Comparison of ENCODE assay signal across 8 mouse cellular contexts in genomic region chr7:16816078-16816474, GRCm38 (mm10). TPM values are rescaled to one million over a fixed set of nuclear protein-coding genes. Genes with fewer than 3 reads are reported as not detected.
DNase-seq lines count a peak whose midpoint lies in the region; ATAC-seq and TF ChIP-seq lines count a peak whose summit lies in the region.

No protein-coding gene starts in this region.

- peak overlapping the region; percentile 100 for H3K9ac ChIP-seq in heart, embryonic 15.5 days

- peak; percentile 84 for ATAC-seq in heart, embryonic 15.5 days (replicated peaks; ENCODE audit: insufficient number of reproducible peaks, insufficient read depth, low FRiP score, low read depth)

- no peaks in the 10 kb centered on the region for H3K9me3 ChIP-seq in forebrain, embryonic 10.5 days
- no peaks in the 10 kb centered on the region for H3K9me3 ChIP-seq in heart, embryonic 15.5 days (replicated peaks)

- peak overlapping the region; percentile 98 for H3K4me3 ChIP-seq in forebrain, embryonic 10.5 days
- peak overlapping the region; percentile 97 for H3K4me3 ChIP-seq in heart, embryonic 15.5 days
- H3K4me3 ChIP-seq in olfactory bulb, adult 2 months (ENCODE audit: insufficient read depth, low read depth, low read length) = peak overlapping the region; percentile 76
- peak overlapping the region; percentile 97 for H3K4me3 ChIP-seq in thymus, adult 2 months (ENCODE audit: control insufficient read depth, insufficient read depth, low read length)

- under 1% methylated on average over 40 of the region's 55 CpGs for WGBS in forebrain, embryonic 10.5 days
- under 1% methylated on average over 51 of the region's 55 CpGs for WGBS in heart, embryonic 15.5 days
- WGBS in olfactory bulb, adult 2 months = under 1% methylated on average over 53 of the region's 55 CpGs
- WGBS in thymus, adult 2 months = under 1% methylated on average over 51 of the region's 55 CpGs

- H3K36me3 ChIP-seq in forebrain, embryonic 10.5 days (replicated peaks) = peaks cover 39% of the 10 kb centered on the region
- H3K36me3 ChIP-seq in heart, embryonic 15.5 days = peaks cover 8% of the 10 kb centered on the region
- H3K36me3 ChIP-seq in thymus, adult 2 months (ENCODE audit: control insufficient read depth, insufficient read depth, low read length) = peaks cover 3% of the 10 kb centered on the region; the same call in 1 of the 2 replicates

- peak overlapping the region; percentile 89 for H3K4me2 ChIP-seq in heart, embryonic 15.5 days

- peak overlapping the region; percentile 100 for H3K27ac ChIP-seq in forebrain, embryonic 10.5 days
- H3K27ac ChIP-seq in heart, embryonic 15.5 days = peak overlapping the region; percentile 96
- H3K27ac ChIP-seq in olfactory bulb, adult 2 months (ENCODE audit: insufficient read depth, low read depth, low read length) = peak overlapping the region; percentile 88
- H3K27ac ChIP-seq in thymus, adult 2 months (ENCODE audit: control insufficient read depth, insufficient read depth, low read length) = 0 out of 2 replicates have a peak overlapping the region, but pooled peaks have one; percentile 20

- peak; percentile 97 for TF ChIP-seq POLR2A in olfactory bulb, adult 2 months (IDR thresholded peaks at IDR 0.05; ENCODE audit: insufficient read depth, low read depth, low read length)
- TF ChIP-seq POLR2A in thymus, adult 2 months (IDR thresholded peaks at IDR 0.05; ENCODE audit: control insufficient read depth, extremely low read depth, insufficient read depth, low read length, poor library complexity) = peak; percentile 87

- TF ChIP-seq CTCF in olfactory bulb, adult 2 months (IDR thresholded peaks at IDR 0.05; ENCODE audit: insufficient read depth, low read depth, low read length) = no peak
- TF ChIP-seq CTCF in thymus, adult 2 months (IDR thresholded peaks at IDR 0.05; ENCODE audit: borderline replicate concordance, control insufficient read depth, extremely low read depth, insufficient read depth, low read length, poor library complexity) = 0 out of 2 replicates have a peak, but pooled peaks have one; percentile 56

- peak; percentile 76 for DNase-seq in ES-CJ7 (ENCODE audit: low read depth, low spot score)
- DNase-seq in c-Kit-positive CD71-negative TER-119-negative erythroid progenitor cells, embryonic 14.5 days (ENCODE audit: low read depth) = peak; percentile 59
- peak; percentile 68 for DNase-seq in forebrain, embryonic 10.5 days (ENCODE audit: extremely low spot score, low spot score)
- DNase-seq in kidney, postnatal 25 days = peak; percentile 79 to 92
- DNase-seq in lung, adult 18-20 months = peak; percentile 73 to 74
- DNase-seq in thymus, adult 2 months = peak; percentile 85

- H3K27me3 ChIP-seq in forebrain, embryonic 10.5 days (ENCODE audit: poor library complexity, severe bottlenecking) = peaks cover 32% of the 10 kb centered on the region
- H3K27me3 ChIP-seq in heart, embryonic 15.5 days = peaks cover 6% of the 10 kb centered on the region; the same call in 1 of the 2 replicates
- H3K27me3 ChIP-seq in thymus, adult 2 months (ENCODE audit: control insufficient read depth, insufficient read depth, low read length) = no peaks in the 10 kb centered on the region

- H3K4me1 ChIP-seq in forebrain, embryonic 10.5 days = peaks cover 74% of the 10 kb centered on the region
- peaks cover 60% of the 10 kb centered on the region for H3K4me1 ChIP-seq in heart, embryonic 15.5 days (replicated peaks)
- peaks cover 28% of the 10 kb centered on the region for H3K4me1 ChIP-seq in olfactory bulb, adult 2 months (ENCODE audit: control insufficient read depth, insufficient read depth, low read length)
- peaks cover 17% of the 10 kb centered on the region for H3K4me1 ChIP-seq in thymus, adult 2 months (replicated peaks; ENCODE audit: control insufficient read depth, insufficient read depth, low read length)

RNA-seq across cellular contexts. Expression of gene Strn4, which starts 0.4 kb away (rescaled TPM):
- 120 and 122 TPM in 2 replicates for polyA plus RNA-seq in forebrain, embryonic 10.5 days (2016; fragmentation: Nextera tagmentation; extraction: Ambion mirVana)
- polyA plus RNA-seq in heart, embryonic 15.5 days (2015; fragmentation: Nextera tagmentation; extraction: Ambion mirVana) = 73.9 and 90.0 TPM in 2 replicates
- polyA plus RNA-seq in olfactory bulb, adult 2 months (2012; ENCODE audit: insufficient read depth, insufficient read length, low replicate concordance, missing spikeins) = not detected in 2 replicates
- polyA plus RNA-seq in thymus, adult 2 months (2012; rRNA removed) = 307 and 318 TPM in 2 replicates

RNA-seq across cellular contexts. Expression of gene Fkrp, which starts 0.5 kb away (rescaled TPM):
- polyA plus RNA-seq in forebrain, embryonic 10.5 days (2016; fragmentation: Nextera tagmentation; extraction: Ambion mirVana) = 26.3 and 27.2 TPM in 2 replicates
- polyA plus RNA-seq in heart, embryonic 15.5 days (2015; fragmentation: Nextera tagmentation; extraction: Ambion mirVana) = 30.8 and 32.7 TPM in 2 replicates
- not detected in 2 replicates for polyA plus RNA-seq in olfactory bulb, adult 2 months (2012; ENCODE audit: insufficient read depth, insufficient read length, low replicate concordance, missing spikeins)
- polyA plus RNA-seq in thymus, adult 2 months (2012; rRNA removed) = 48.7 and 51.5 TPM in 2 replicates

RNA-seq across cellular contexts. Expression of gene Prkd2, which starts 26.6 kb away (rescaled TPM):
- polyA plus RNA-seq in forebrain, embryonic 10.5 days (2016; fragmentation: Nextera tagmentation; extraction: Ambion mirVana) = 9.6 and 10.7 TPM in 2 replicates
- 9.9 and 13.3 TPM in 2 replicates for polyA plus RNA-seq in heart, embryonic 15.5 days (2015; fragmentation: Nextera tagmentation; extraction: Ambion mirVana)
- not detected in 2 replicates for polyA plus RNA-seq in olfactory bulb, adult 2 months (2012; ENCODE audit: insufficient read depth, insufficient read length, low replicate concordance, missing spikeins)
- 363 and 406 TPM in 2 replicates for polyA plus RNA-seq in thymus, adult 2 months (2012; rRNA removed)

RNA-seq across cellular contexts. Expression of gene Slc1a5, which starts 34.9 kb away (rescaled TPM):
- 44.3 and 46.2 TPM in 2 replicates for polyA plus RNA-seq in forebrain, embryonic 10.5 days (2016; fragmentation: Nextera tagmentation; extraction: Ambion mirVana)
- 40.2 and 46.4 TPM in 2 replicates for polyA plus RNA-seq in heart, embryonic 15.5 days (2015; fragmentation: Nextera tagmentation; extraction: Ambion mirVana)
- not detected in 2 replicates for polyA plus RNA-seq in olfactory bulb, adult 2 months (2012; ENCODE audit: insufficient read depth, insufficient read length, low replicate concordance, missing spikeins)
- polyA plus RNA-seq in thymus, adult 2 months (2012; rRNA removed) = 254 and 310 TPM in 2 replicates

RNA-seq across cellular contexts. Expression of gene Dact3, which starts 59.0 kb away (rescaled TPM):
- 1.9 and 2.2 TPM in 2 replicates for polyA plus RNA-seq in forebrain, embryonic 10.5 days (2016; fragmentation: Nextera tagmentation; extraction: Ambion mirVana)
- 5.8 and 7.0 TPM in 2 replicates for polyA plus RNA-seq in heart, embryonic 15.5 days (2015; fragmentation: Nextera tagmentation; extraction: Ambion mirVana)
- polyA plus RNA-seq in olfactory bulb, adult 2 months (2012; ENCODE audit: insufficient read depth, insufficient read length, low replicate concordance, missing spikeins) = not detected in 2 replicates
- polyA plus RNA-seq in thymus, adult 2 months (2012; rRNA removed) = 3.8 and 4.4 TPM in 2 replicates

Comparison
In these comparisons a context has a peak if more than half of its experiments do, and no peak if none do; other contexts are left out.
1. Peak in every context shown above with its lines: DNase-seq, ATAC-seq, H3K4me3 ChIP-seq and H3K27ac ChIP-seq.
2. H3K27ac ChIP-seq: peak in every context shown above with its lines; median percentile 100 in forebrain, embryonic 10.5 days; 96 in heart, embryonic 15.5 days; 88 in olfactory bulb, adult 2 months; 20 in thymus, adult 2 months.
3. RNA of gene Prkd2, which starts 26.6 kb away (polyA plus RNA-seq): 363 to 406 TPM in thymus, adult 2 months; not detected in olfactory bulb, adult 2 months, 9.9 to 13.3 TPM in heart, embryonic 15.5 days and 9.6 to 10.7 TPM in forebrain, embryonic 10.5 days; every median in the first group is over 10 times any median in the second.